Mouse (Mus musculus): ENCODE data around the gene Vmn1r1. TPM values are rescaled to one million over a fixed set of nuclear protein-coding genes. Genes with fewer than 3 reads are reported as not detected.

Gene Vmn1r1
- polyA plus RNA-seq, 1 experiment from 2014 or later = not detected

- Histone ChIP-seq H3K9me3 (no peaks in the 10 kb centered on the region), H3K36me3 (no peaks in the 10 kb centered on the region), H3K27ac (no peak overlapping the region), H3K4me1 (peaks cover 39% of the 10 kb centered on the region), H3K27me3 (ENCODE audit: insufficient read depth, poor library complexity, severe bottlenecking) (no peaks in the 10 kb centered on the region), H3K4me3 (no peak overlapping the region)
- WGBS = 31% methylated on average over 3 of the region's 3 CpGs
- no peak for DNase-seq (ENCODE audit: low spot score)
Measured at GRCm38 (mm10) chr1:182105023-182105422, 59.3 kb downstream of the Vmn1r1 start.

Other genes starting within 250 kb of the Vmn1r1 start
- gene Enah, start 144.5 kb downstream of the Vmn1r1 start, polyA plus RNA-seq (2016; fragmentation: Nextera tagmentation; extraction: Ambion mirVana) = 19.5 and 24.5 TPM in 2 replicates
- 121 and 128 TPM in 2 replicates for gene Srp9, start 39.7 kb downstream of the Vmn1r1 start, polyA plus RNA-seq (2016; fragmentation: Nextera tagmentation; extraction: Ambion mirVana)
- 156 and 164 TPM in 2 replicates for gene Degs1, start 118.3 kb upstream of the Vmn1r1 start, polyA plus RNA-seq (2016; fragmentation: Nextera tagmentation; extraction: Ambion mirVana)
- gene Fbxo28, start 177.1 kb upstream of the Vmn1r1 start, polyA plus RNA-seq (2016; fragmentation: Nextera tagmentation; extraction: Ambion mirVana) = 14.6 and 19.0 TPM in 2 replicates
- 17.3 and 23.4 TPM in 2 replicates for gene Trp53bp2, start 244.7 kb upstream of the Vmn1r1 start, polyA plus RNA-seq (2016; fragmentation: Nextera tagmentation; extraction: Ambion mirVana)

Measured in heart, embryonic 10.5 days (tissue).